Mouse (Mus musculus): ENCODE measurements around the gene Msln. TPM values are rescaled to one million over a fixed set of nuclear protein-coding genes. Genes with fewer than 3 reads are reported as not detected.
A peak's percentile ranks its signal among the peaks of the same experiment; 100 is the strongest.

The Msln gene
- polyA plus RNA-seq, 1 experiment from 2014 or later: not detected

DNA sequence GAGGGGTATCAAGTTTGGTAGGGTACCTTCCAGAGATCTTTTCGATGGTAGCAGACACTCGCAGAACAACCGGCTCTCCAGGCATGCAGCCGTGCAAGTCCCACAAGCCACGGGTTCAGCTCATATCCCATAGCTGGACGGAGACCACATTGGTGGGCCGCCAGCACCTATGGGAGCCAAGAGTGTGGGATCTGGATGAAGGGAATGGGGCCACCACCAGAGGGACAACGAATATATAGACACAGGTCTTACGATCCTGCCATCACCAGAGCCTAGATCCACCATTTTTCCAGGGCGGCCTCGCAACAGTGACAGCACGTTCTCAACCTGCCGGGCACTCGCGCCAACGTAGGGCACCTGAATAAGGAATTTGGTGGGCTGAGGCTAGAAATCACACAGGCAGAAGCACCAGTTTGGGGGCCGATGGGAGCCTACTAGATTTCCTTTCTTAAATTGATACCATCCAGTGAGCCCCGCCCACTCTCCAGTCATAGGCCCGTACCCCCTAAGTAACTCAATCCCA lies 37.2 kb upstream of the Msln start:
- Histone ChIP-seq H3K9ac (replicated peaks) (peak overlapping the region; percentile 81), H3K4me3 (replicated peaks) (peak overlapping the region; percentile 80), H3K9me3 (no peaks in the 10 kb centered on the region), H3K4me2 (peak overlapping the region; percentile 87), H3K36me3 (peaks cover 41% of the 10 kb centered on the region), H3K4me1 (replicated peaks) (peaks cover 46% of the 10 kb centered on the region), H3K27me3 (no peaks in the 10 kb centered on the region), H3K27ac (peak overlapping the region; percentile 89)
- no peak for ATAC-seq (ENCODE audit: insufficient number of reproducible peaks, insufficient read depth, low FRiP score, low TSS enrichment, low read depth)
- 31% methylated on average over 19 of the region's 19 CpGs for WGBS

DNA sequence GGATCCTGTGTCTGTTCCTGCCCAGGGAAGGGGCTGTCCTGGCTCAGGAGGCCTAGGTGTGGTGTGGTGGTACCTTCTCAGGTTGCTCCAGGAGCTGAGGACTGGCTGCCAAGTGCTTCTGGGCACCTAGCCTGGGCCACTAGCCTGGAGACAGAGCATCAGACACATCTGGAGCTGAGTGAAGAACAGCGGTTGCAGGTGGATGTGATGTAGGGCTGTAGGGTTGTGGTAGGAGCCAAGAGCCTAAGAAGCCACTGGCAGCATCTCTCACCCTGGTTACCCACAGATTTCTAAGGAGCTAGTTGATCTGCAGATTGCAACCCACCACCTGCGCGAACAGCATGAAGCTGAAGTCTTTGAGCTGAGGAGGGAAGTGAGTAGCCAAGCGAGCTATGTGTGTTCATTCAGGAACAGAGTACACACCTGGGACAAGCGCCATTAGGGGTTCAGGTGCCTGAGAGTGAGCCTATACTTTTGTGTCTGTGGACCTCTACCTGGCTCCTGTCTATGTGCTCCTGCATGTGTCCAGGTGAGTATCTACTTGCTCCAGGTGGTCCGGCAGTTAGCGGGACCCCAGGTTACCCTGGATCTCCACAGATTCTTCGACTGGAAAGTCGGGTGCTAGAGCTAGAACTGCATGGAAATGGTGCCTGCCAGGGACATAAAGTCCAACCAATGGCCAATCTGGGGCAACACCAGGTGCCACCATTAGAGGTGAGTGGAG lies 32.8 kb upstream of the Msln start:
- no peak for ATAC-seq (ENCODE audit: insufficient number of reproducible peaks, insufficient read depth, low FRiP score, low TSS enrichment, low read depth)
- Histone ChIP-seq H3K4me2 (no peak overlapping the region), H3K9me3 (no peaks in the 10 kb centered on the region), H3K4me3 (replicated peaks) (no peak overlapping the region), H3K27ac (no peak overlapping the region), H3K9ac (replicated peaks) (no peak overlapping the region), H3K4me1 (replicated peaks) (peaks cover 36% of the 10 kb centered on the region), H3K27me3 (no peaks in the 10 kb centered on the region), H3K36me3 (peaks cover 56% of the 10 kb centered on the region)
- WGBS: 87% methylated on average over 9 of the region's 9 CpGs

DNA sequence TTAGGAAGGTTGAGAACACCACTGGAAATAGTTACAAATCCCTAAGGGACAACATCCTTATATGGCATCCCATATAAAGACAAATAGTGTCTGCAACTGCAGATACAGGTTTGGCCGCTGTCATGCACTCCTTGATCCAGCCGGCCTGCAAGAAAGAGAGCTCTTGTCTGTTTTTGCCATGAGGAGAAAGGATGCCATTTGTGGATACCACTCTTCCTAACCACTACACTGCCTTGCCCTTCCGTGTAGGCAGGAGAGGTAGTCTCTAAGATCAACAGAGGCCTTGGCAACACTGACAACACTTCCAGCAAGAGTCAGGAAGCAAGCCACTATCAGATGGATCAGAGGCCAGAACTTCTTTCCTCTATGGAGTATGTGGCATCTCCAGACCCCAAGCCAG lies 32.1 kb upstream of the Msln start, which contains the start of gene Ccdc78:
Gene Ccdc78, plus strand, starts transcription at position 301 of the 400 bp plus-strand sequence.
- H3K4me3 ChIP-seq (replicated peaks): peak within 1 kb of the TSS; percentile 64
- peak within 1 kb of the TSS; percentile 95 for H3K27ac ChIP-seq
- H3K4me1 ChIP-seq (replicated peaks): peaks cover 32% of the 10 kb centered on the region
- peak within 1 kb of the TSS; percentile 78 for H3K9ac ChIP-seq (replicated peaks)
- no peak for ATAC-seq (ENCODE audit: insufficient number of reproducible peaks, insufficient read depth, low FRiP score, low TSS enrichment, low read depth)
- no peaks in the 10 kb centered on the region for H3K27me3 ChIP-seq
- H3K9me3 ChIP-seq: no peaks in the 10 kb centered on the region
- H3K4me2 ChIP-seq: peak within 1 kb of the TSS; percentile 82
- WGBS: 85% methylated on average over 3 of the region's 3 CpGs
- H3K36me3 ChIP-seq: peaks cover 63% of the 10 kb centered on the region

DNA sequence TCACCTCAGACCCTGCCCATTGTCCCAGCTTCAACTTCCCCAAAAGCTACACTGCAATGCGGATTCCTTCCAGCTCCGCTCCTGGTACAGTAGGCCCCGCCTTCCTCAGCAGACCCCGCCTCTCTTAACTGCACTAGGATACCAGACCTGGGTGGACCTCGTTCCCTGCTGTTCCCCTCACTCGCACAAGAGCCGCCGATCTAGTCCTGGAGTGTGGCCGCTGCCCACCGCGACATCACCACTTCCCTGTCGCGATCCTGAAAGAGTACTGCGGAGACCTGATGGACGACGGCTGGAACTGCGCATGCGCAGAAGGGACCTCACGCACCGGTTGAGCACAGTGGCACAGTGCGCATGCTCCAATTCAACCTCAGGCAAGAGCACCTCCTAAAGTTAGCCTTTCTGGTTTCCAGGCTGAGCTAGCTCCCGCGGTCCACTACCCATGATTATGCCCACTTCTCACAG lies 31.1 kb upstream of the Msln start, which contains the start of gene Haghl:
Gene Haghl, minus strand, starts transcription at position 393 of the 465 bp plus-strand sequence.
- H3K27ac ChIP-seq: peak within 1 kb of the TSS; percentile 95
- peak within 1 kb of the TSS; percentile 78 for H3K9ac ChIP-seq (replicated peaks)
- H3K4me1 ChIP-seq (replicated peaks): peaks cover 24% of the 10 kb centered on the region
- WGBS: under 1% methylated on average over 23 of the region's 23 CpGs
- no peaks in the 10 kb centered on the region for H3K9me3 ChIP-seq
- H3K27me3 ChIP-seq: no peaks in the 10 kb centered on the region
- peak; percentile 82 for ATAC-seq (ENCODE audit: insufficient number of reproducible peaks, insufficient read depth, low FRiP score, low TSS enrichment, low read depth)
- H3K4me2 ChIP-seq: peak within 1 kb of the TSS; percentile 82
- H3K36me3 ChIP-seq: peaks cover 72% of the 10 kb centered on the region
- peak within 1 kb of the TSS; percentile 64 for H3K4me3 ChIP-seq (replicated peaks)

DNA sequence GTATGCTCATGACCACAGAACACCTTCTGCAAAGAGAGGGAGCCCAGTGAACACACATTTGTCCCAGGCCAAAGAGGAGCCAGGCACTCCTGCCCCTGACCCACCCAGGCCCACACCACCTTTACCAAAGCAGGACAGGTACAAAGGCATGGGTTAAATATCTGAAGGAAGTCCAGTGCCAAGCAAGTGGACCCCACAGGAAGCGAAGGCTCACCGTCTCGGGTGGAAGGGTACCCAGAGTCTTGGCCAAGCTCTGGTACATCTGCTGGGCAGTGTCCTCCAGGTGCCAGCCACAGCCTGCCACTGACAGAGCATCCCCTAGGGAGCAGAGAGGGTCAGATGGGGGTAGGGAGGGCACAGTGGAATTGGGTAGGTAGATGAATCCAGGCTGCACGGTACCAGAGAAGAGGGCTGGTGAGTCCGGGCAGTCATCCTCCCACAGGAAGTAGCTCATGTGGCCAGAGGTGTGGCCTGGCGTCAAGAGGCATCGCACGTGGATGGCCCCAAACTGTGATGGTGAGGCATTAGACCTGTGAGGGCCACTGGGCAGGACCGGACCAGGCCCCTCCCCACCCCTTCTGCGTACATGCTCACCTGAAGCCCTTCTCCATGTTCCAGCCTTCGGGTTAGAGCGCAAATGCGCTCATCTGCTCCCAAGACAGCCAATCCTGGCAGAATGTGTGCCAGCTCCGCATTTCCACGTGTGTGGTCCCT lies 29.8 kb upstream of the Msln start:
- Histone ChIP-seq H3K9ac (replicated peaks) (peak overlapping the region; percentile 78), H3K36me3 (peaks cover 72% of the 10 kb centered on the region), H3K4me3 (replicated peaks) (peak overlapping the region; percentile 64), H3K27ac (peak overlapping the region; percentile 95; the same call in 1 of the 2 replicates), H3K9me3 (no peaks in the 10 kb centered on the region), H3K4me2 (peak overlapping the region; percentile 82), H3K27me3 (no peaks in the 10 kb centered on the region), H3K4me1 (replicated peaks) (peaks cover 24% of the 10 kb centered on the region)
- ATAC-seq (ENCODE audit: insufficient number of reproducible peaks, insufficient read depth, low FRiP score, low TSS enrichment, low read depth): no peak
- WGBS: 79% methylated on average over 15 of the region's 15 CpGs

DNA sequence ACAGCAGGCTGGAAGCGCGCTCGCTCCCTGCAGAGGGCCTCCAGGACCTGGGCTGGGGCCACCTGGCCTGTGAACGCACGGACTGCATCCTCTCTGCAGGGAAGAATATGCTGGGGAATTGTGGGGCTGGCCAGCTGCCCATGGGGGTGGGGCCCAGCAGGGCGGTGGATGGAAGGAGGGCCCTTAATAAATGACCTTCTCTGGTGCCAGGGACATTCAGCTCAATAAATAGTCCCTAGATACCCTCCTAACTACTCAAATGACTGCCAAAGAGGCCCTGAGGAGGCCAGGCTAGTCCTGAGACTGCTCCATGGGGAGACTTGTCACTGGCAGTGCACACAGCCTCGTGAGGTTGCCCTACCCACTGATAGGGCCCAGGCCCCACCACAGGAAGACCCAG lies 28.9 kb upstream of the Msln start:
- H3K4me1 ChIP-seq (replicated peaks): peaks cover 24% of the 10 kb centered on the region
- H3K9ac ChIP-seq (replicated peaks): no peak overlapping the region
- no peak overlapping the region for H3K27ac ChIP-seq
- H3K4me2 ChIP-seq: no peak overlapping the region
- H3K27me3 ChIP-seq: no peaks in the 10 kb centered on the region
- no peak overlapping the region for H3K4me3 ChIP-seq (replicated peaks)
- no peak for ATAC-seq (ENCODE audit: insufficient number of reproducible peaks, insufficient read depth, low FRiP score, low TSS enrichment, low read depth)
- no peaks in the 10 kb centered on the region for H3K9me3 ChIP-seq
- WGBS: 85% methylated on average over 7 of the region's 7 CpGs
- H3K36me3 ChIP-seq: peaks cover 66% of the 10 kb centered on the region

DNA sequence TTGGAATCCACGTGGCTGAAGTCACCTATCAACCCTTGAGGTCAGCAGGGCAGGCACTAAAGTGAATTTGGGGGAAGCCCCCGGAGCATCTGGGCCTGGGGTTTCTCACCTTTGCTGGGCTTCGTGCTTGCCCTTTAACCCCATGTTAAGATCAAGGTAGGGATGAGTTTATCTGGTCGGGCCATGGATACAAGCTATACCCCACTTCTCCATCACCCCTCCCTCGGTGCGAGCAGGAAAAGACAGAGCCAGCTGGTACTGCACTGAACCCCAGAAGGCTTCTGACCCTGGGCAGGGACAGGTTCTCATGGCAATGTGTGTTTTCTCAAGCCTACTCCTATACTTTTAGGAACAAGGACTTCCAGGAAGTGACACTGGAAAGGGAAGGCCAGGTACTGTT lies 27.2 kb upstream of the Msln start:
- no peak overlapping the region for H3K9ac ChIP-seq (replicated peaks)
- no peak overlapping the region for H3K4me3 ChIP-seq (replicated peaks)
- peaks cover 64% of the 10 kb centered on the region for H3K36me3 ChIP-seq
- H3K4me2 ChIP-seq: no peak overlapping the region
- H3K27ac ChIP-seq: no peak overlapping the region
- H3K27me3 ChIP-seq: no peaks in the 10 kb centered on the region
- H3K9me3 ChIP-seq: no peaks in the 10 kb centered on the region
- no peak for ATAC-seq (ENCODE audit: insufficient number of reproducible peaks, insufficient read depth, low FRiP score, low TSS enrichment, low read depth)
- WGBS: 70% methylated on average over 6 of the region's 6 CpGs
- H3K4me1 ChIP-seq (replicated peaks): peaks cover 24% of the 10 kb centered on the region

DNA sequence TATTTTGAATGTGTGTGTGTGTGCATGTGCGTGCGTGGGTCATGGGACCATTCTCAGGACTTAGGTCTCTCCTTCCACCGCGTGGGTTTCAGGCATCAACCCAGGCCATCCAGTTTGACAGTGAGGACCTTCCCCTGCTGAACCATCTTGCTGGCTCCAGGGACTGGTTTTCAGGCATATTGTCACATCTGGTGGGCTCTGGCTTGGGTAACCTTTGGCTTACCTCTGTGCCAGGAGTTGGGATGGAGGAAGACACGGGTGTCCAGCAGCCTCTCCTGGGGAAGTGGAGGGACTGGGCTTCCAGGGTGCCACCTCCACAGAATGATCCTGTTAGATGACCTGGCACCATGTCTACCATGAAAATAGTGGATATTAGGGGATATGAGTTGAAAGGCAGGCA lies 23.8 kb upstream of the Msln start:
- 93% methylated on average over 5 of the region's 5 CpGs for WGBS
- H3K4me2 ChIP-seq: no peak overlapping the region
- no peaks in the 10 kb centered on the region for H3K9me3 ChIP-seq
- no peak overlapping the region for H3K9ac ChIP-seq (replicated peaks)
- peaks cover 49% of the 10 kb centered on the region for H3K36me3 ChIP-seq
- no peaks in the 10 kb centered on the region for H3K27me3 ChIP-seq
- ATAC-seq (ENCODE audit: insufficient number of reproducible peaks, insufficient read depth, low FRiP score, low TSS enrichment, low read depth): no peak
- no peak overlapping the region for H3K27ac ChIP-seq
- H3K4me1 ChIP-seq (replicated peaks): peaks cover 10% of the 10 kb centered on the region
- no peak overlapping the region for H3K4me3 ChIP-seq (replicated peaks)

DNA sequence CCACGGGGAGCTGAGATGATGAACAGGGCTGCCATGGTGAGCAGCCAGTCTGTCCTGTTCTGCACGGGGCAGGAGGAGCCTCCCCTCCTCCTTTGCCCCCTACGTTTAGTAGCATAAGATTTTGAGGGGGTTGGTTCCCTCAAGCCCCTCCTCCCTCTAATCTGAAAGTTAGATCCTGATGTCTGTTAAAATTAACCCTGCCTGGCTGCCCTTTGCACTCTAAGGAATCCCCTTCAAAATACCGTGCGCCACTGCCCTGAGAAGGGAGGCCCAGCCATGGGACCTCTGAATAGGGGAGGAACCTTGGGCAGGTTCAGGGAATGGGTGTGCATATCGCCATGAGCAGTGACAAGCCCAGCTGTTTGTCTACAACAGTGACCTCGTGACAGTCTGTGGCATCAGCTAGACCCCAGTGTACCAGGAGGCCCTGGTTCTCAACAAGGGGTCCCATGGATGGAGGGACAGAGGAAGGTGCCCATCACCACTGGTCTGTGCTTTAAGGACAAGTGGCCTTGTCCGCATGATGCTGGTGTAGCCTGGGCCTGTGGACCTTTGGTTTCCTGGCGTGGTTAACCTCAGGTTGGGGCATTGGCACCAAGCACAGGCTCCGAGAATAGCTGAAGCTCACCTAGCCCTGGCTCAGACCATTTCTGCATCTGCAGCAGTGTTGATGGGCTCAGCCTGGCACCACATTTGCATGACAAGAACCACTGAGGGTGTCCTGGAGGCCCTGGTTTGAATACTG lies 21.3 kb upstream of the Msln start:
- Histone ChIP-seq H3K27me3 (no peaks in the 10 kb centered on the region), H3K27ac (no peak overlapping the region), H3K4me3 (replicated peaks) (no peak overlapping the region), H3K9me3 (no peaks in the 10 kb centered on the region), H3K4me2 (no peak overlapping the region), H3K36me3 (peaks cover 24% of the 10 kb centered on the region), H3K4me1 (replicated peaks) (peaks cover 9% of the 10 kb centered on the region), H3K9ac (replicated peaks) (no peak overlapping the region)
- no peak for ATAC-seq (ENCODE audit: insufficient number of reproducible peaks, insufficient read depth, low FRiP score, low TSS enrichment, low read depth)
- 86% methylated on average over 10 of the region's 10 CpGs for WGBS

DNA sequence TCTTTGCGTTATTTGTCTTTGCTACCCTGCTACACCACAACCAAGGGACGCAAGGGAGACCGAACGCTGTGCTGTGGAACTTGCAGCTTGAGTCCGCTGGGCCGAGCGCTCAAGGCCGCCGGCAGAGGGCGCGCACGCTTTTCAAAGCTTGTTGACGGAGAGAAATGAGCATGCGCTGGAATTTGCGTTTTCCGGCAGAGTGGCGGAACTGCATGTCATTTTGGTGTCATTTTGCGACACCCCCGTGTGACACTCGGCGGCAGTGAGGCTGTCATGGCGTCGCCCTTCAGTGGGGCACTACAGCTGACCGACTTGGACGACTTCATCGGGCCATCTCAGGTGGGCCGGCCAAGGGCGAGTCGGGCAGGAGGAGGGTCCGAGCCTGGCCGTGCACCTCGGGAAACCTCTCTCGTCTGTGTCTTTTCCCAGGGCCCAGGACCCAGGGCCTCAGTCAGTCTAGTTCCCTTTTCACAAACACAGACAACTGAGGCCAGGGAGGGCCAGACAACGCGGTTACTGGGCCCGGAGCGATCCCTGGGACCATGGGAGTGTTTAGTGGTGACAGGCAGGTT lies 19.5 kb upstream of the Msln start, which contains the start of gene Narfl:
Gene Narfl, plus strand, starts transcription at position 228 of the 572 bp plus-strand sequence.
- peak within 1 kb of the TSS; percentile 90 for H3K4me2 ChIP-seq
- H3K27me3 ChIP-seq: 0 out of 2 replicates have a peak, but pooled peaks cover 6% of the 10 kb centered on the region
- H3K4me1 ChIP-seq (replicated peaks): peaks cover 9% of the 10 kb centered on the region
- WGBS: 0% methylated on average over 37 of the region's 37 CpGs
- H3K36me3 ChIP-seq: peaks cover 14% of the 10 kb centered on the region
- peak; percentile 77 for ATAC-seq (ENCODE audit: insufficient number of reproducible peaks, insufficient read depth, low FRiP score, low TSS enrichment, low read depth)
- H3K27ac ChIP-seq: no peak within 1 kb of the TSS
- H3K9me3 ChIP-seq: no peaks in the 10 kb centered on the region
- H3K9ac ChIP-seq (replicated peaks): peak within 1 kb of the TSS; percentile 83
- H3K4me3 ChIP-seq (replicated peaks): peak within 1 kb of the TSS; percentile 73

Data from limb, embryonic 12.5 days (tissue).